Mouse (Mus musculus): ENCODE results near the gene Gchfr.

DNA sequence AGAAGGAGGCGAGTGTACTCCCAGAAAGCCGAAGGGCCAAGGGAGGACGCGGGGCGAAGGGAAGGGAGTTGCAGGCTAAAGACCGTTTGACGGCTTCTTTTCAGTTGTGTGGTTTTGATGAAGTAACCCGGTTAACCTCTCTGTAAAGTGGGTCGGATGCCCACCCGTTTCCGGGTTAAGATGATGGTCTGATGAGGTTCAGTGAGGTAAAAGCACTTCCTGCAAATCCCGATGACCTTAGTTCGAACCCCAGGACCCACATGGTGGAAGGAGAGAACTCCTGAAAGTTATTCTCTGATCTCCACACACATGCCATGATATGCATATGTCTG, 41.6 kb downstream of the Gchfr start:
- TF ChIP-seq CTCF (conservative IDR thresholded peaks at IDR 0.05; ENCODE audit: low read length) (no peak), NANOG (IDR thresholded peaks at IDR 0.05; ENCODE audit: borderline replicate concordance, low read length) (no peak)

Measured in E14TG2a.4 (cell line).